Mouse (Mus musculus) right cerebral cortex, postnatal 25 days (tissue): ENCODE data around the gene Grin2d.

Source experiments
- DNase-seq: peaks from one replicate; pipeline ENCODE4 v3.0.0; 2022

Gene Grin2d

GRCm38 (mm10) chr7:45802551-45802950, 75.6 kb downstream of the Grin2d start:
- no peak for DNase-seq

- peak; percentile 88 for DNase-seq
Observed at GRCm38 (mm10) chr7:45801348-45801747, 76.8 kb downstream of the Grin2d start.

GRCm38 (mm10) chr7:45800546-45801204, 77.5 kb downstream of the Grin2d start:
- no peak for DNase-seq

GRCm38 (mm10) chr7:45800001-45800400, 78.2 kb downstream of the Grin2d start:
- DNase-seq: no peak

GRCm38 (mm10) chr7:45798931-45799330, 79.2 kb downstream of the Grin2d start:
- DNase-seq: no peak

GRCm38 (mm10) chr7:45798511-45798836, 79.7 kb downstream of the Grin2d start:
- DNase-seq: no peak

GRCm38 (mm10) chr7:45797661-45798510, 80.3 kb downstream of the Grin2d start:
- DNase-seq: no peak

GRCm38 (mm10) chr7:45796950-45797349, 81.2 kb downstream of the Grin2d start:
- no peak for DNase-seq

GRCm38 (mm10) chr7:45794971-45795370, 83.2 kb downstream of the Grin2d start:
- DNase-seq: no peak

- no peak for DNase-seq
Observed at GRCm38 (mm10) chr7:45793969-45794585, 84.1 kb downstream of the Grin2d start.

GRCm38 (mm10) chr7:45793240-45793639, 84.9 kb downstream of the Grin2d start:
- DNase-seq: no peak

- DNase-seq: no peak
Observed at GRCm38 (mm10) chr7:45791756-45792490, 86.3 kb downstream of the Grin2d start.

- DNase-seq: no peak
Observed at GRCm38 (mm10) chr7:45790721-45791120, 87.5 kb downstream of the Grin2d start.

GRCm38 (mm10) chr7:45787642-45788041, 90.5 kb downstream of the Grin2d start:
- DNase-seq: no peak

GRCm38 (mm10) chr7:45786661-45787413, 91.3 kb downstream of the Grin2d start:
- DNase-seq: no peak

- DNase-seq: no peak
Observed at GRCm38 (mm10) chr7:45786136-45786578, 92.0 kb downstream of the Grin2d start.

- no peak for DNase-seq
Observed at GRCm38 (mm10) chr7:45785388-45786135, 92.6 kb downstream of the Grin2d start.

- peak; percentile 92 for DNase-seq
Observed at GRCm38 (mm10) chr7:45784524-45785372, 93.4 kb downstream of the Grin2d start, which contains the start of gene Sult2b1. Gene Sult2b1 (minus strand): TSS chr7:45784669.

- peak; percentile 84 for DNase-seq
Observed at GRCm38 (mm10) chr7:45783511-45784091, 94.6 kb downstream of the Grin2d start, which contains the start of gene Lmtk3. Gene Lmtk3 (plus strand): TSS chr7:45783738.

GRCm38 (mm10) chr7:45782271-45782670, 95.9 kb downstream of the Grin2d start:
- no peak for DNase-seq
